9 mouse cellular contexts compared by ENCODE assay signal in the genomic region with DNA sequence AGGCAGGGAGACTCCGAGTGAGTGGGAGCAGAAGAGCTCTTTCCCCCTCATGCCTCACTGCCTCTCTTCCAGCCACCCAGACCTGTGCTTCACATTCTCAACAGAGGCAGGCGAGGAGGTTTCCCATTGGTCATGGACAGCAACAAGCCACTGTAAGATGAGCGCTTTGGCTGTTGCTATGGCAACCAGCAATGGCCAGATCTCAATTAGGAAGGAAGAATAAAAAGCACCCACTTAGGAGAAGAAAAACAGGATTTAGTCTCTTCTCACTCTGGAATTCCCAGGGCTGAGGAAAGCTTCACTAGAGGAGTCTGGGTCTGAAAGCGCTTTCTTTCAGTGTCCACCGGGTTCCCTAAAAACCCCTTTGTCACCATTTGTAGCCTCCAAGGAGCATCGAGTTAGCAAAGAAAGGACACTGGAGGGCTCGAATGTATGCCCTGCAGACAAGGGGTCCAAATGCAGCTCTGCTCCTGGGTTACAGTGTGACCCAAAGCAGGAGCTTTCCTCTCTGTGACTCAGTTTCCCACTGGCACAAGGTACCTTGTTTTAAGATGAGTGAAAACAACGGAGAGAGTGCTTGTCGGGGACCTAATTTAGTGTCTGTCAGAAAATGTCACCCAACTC. TPM values are rescaled to one million over a fixed set of nuclear protein-coding genes. Genes with fewer than 3 reads are reported as not detected.
DNase-seq lines count a peak whose midpoint lies in the region; ATAC-seq and TF ChIP-seq lines count a peak whose summit lies in the region.
"Had no signal": no experiment of that assay in that cellular context is flagged by ENCODE, and none has a peak within 500 bp of the region (broad histone marks: within the 10 kb centered on the region; RNA-seq: fewer than 3 reads in every experiment).

No protein-coding gene starts in this region.

- peak; percentile 49 for DNase-seq in cerebellum, postnatal 14 days
- no peak for DNase-seq in cerebellum, adult 9-11 months
- peak; percentile 94 for DNase-seq in embryonic facial prominence, embryonic 11.5 days (ENCODE audit: low spot score)
- peak; percentile 77 for DNase-seq in hindlimb bud, embryonic 11.5 days (ENCODE audit: extremely low spot score, low read depth, low spot score)
- no peak for DNase-seq in urinary bladder, postnatal 36 days (ENCODE audit: low spot score in 2 of 2)
- DNase-seq in ovary, postnatal 10 days (ENCODE audit: low spot score): no peak
- no peak for DNase-seq in cerebellum, adult 2 months

- H3K4me1 ChIP-seq in embryonic facial prominence, embryonic 11.5 days (ENCODE audit: control insufficient read depth, insufficient read depth, low read length): peaks cover 6% of the 10 kb centered on the region; the same call in 1 of the 2 replicates
- H3K4me1 ChIP-seq in midbrain, embryonic 12.5 days: peaks cover 34% of the 10 kb centered on the region
- no peaks in the 10 kb centered on the region for H3K4me1 ChIP-seq in cerebellum, adult 2 months (ENCODE audit: control insufficient read depth, insufficient read depth, low read length)

- H3K4me2 ChIP-seq in embryonic facial prominence, embryonic 11.5 days (ENCODE audit: low read depth, low read length): no peak overlapping the region
- H3K4me2 ChIP-seq in midbrain, embryonic 12.5 days (replicated peaks): peak overlapping the region; percentile 37

- peak; percentile 95 for ATAC-seq in embryonic facial prominence, embryonic 11.5 days (replicated peaks; ENCODE audit: insufficient number of reproducible peaks, low FRiP score, low TSS enrichment, low read depth)
- peak; percentile 94 for ATAC-seq in midbrain, embryonic 12.5 days (ENCODE audit: low FRiP score, low read depth)

- H3K27ac ChIP-seq in embryonic facial prominence, embryonic 11.5 days (replicated peaks; ENCODE audit: low read depth, low read length): peak overlapping the region; percentile 80
- peak overlapping the region; percentile 94 for H3K27ac ChIP-seq in midbrain, embryonic 12.5 days (replicated peaks)
- no peak overlapping the region for H3K27ac ChIP-seq in cerebellum, adult 2 months (ENCODE audit: insufficient read depth, low read length)

- TF ChIP-seq POLR2A in cerebellum, adult 2 months (IDR thresholded peaks at IDR 0.05; ENCODE audit: borderline replicate concordance, insufficient read depth, low read length): no peak

- no peak for TF ChIP-seq CTCF in cerebellum, adult 2 months (IDR thresholded peaks at IDR 0.05; ENCODE audit: borderline replicate concordance, insufficient read depth, low read depth, low read length)

- no peaks in the 10 kb centered on the region for H3K36me3 ChIP-seq in embryonic facial prominence, embryonic 11.5 days (replicated peaks; ENCODE audit: control insufficient read depth, insufficient read depth, low read depth, low read length)
- H3K36me3 ChIP-seq in midbrain, embryonic 12.5 days: peaks cover 31% of the 10 kb centered on the region; the same call in 1 of the 2 replicates

- no peaks in the 10 kb centered on the region for H3K27me3 ChIP-seq in embryonic facial prominence, embryonic 11.5 days (ENCODE audit: control insufficient read depth, insufficient read depth, low read length)
- no peaks in the 10 kb centered on the region; the same call in 1 of the 2 replicates for H3K27me3 ChIP-seq in midbrain, embryonic 12.5 days
- H3K27me3 ChIP-seq in cerebellum, adult 2 months (ENCODE audit: control insufficient read depth, insufficient read depth, low read length): 0 out of 2 replicates have a peak, but pooled peaks cover 1% of the 10 kb centered on the region

- 16% methylated on average over 9 of the region's 9 CpGs for WGBS in embryonic facial prominence, embryonic 11.5 days
- 8% methylated on average over 9 of the region's 9 CpGs for WGBS in midbrain, embryonic 12.5 days
- 20% methylated on average over 9 of the region's 9 CpGs for WGBS in cerebellum, adult 2 months

- no peaks in the 10 kb centered on the region for H3K9me3 ChIP-seq in embryonic facial prominence, embryonic 11.5 days (replicated peaks; ENCODE audit: control insufficient read depth, low read length)
- no peaks in the 10 kb centered on the region for H3K9me3 ChIP-seq in midbrain, embryonic 12.5 days

- no peak overlapping the region for H3K4me3 ChIP-seq in embryonic facial prominence, embryonic 11.5 days (ENCODE audit: low read depth, low read length)
- no peak overlapping the region for H3K4me3 ChIP-seq in midbrain, embryonic 12.5 days
- H3K4me3 ChIP-seq in cerebellum, adult 2 months (replicated peaks; ENCODE audit: insufficient read depth, low read depth, low read length): no peak overlapping the region
- H3K4me3 ChIP-seq: myocyte had no signal

- peak overlapping the region; percentile 50 for H3K9ac ChIP-seq in embryonic facial prominence, embryonic 11.5 days (replicated peaks; ENCODE audit: low read length)
- H3K9ac ChIP-seq in midbrain, embryonic 12.5 days (replicated peaks): peak overlapping the region; percentile 20; the same call in 1 of the 2 replicates

RNA-seq across cellular contexts. Expression of a gene that starts 30.8 kb away (rescaled TPM):
- 122 and 132 TPM in 2 replicates for polyA plus RNA-seq in embryonic facial prominence, embryonic 11.5 days (2014; fragmentation: Nextera tagmentation; extraction: Ambion mirVana)
- 81.2 and 85.0 TPM in 2 replicates for polyA plus RNA-seq in midbrain, embryonic 12.5 days (2016; fragmentation: Nextera tagmentation; extraction: Ambion mirVana)
- 45.7 and 45.9 TPM in 2 replicates for polyA plus RNA-seq in cerebellum, adult 2 months (2012; rRNA removed)

Comparison
In these comparisons a context has a peak if more than half of its experiments do, and no peak if none do; other contexts are left out.
1. DNase-seq: peak in cerebellum, postnatal 14 days (2 of 2), embryonic facial prominence, embryonic 11.5 days (single experiment) and hindlimb bud, embryonic 11.5 days (single experiment); none in cerebellum, adult 9-11 months (single experiment), urinary bladder, postnatal 36 days (0 of 2), ovary, postnatal 10 days (single experiment) and cerebellum, adult 2 months (0 of 2).